Mouse (Mus musculus) fat pad, adult 2 months (tissue): Measurements from ENCODE around the gene Baiap2.

Experiments
- DNase-seq: peaks from one replicate; pipeline ENCODE4 v3.0.0-alpha.2; 2011; ENCODE audit warnings: low read depth, low spot score; ENCODE audit errors: extremely low read depth

The Baiap2 gene

DNA sequence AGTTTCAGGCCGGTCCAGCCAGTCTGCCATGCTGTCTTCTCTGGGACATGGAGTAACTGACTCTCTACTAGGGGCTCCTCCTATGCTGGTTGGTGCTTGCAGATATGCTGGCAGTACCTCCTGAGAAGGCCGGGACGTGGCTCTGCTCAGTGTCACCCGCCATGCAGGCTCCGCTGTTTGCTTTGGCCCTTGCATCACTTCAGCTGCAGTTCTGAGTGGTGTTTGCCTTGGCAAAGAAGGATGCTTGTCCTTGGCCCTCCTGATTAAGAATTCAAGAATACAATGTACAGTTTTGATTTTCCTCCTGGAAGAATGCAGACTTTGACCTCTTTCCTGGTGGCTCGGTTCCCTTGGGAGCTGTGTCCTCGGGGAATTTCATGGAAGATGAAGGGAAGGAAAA, 2.8 kb downstream of the Baiap2 start:
- peak; percentile 88 for DNase-seq

DNA sequence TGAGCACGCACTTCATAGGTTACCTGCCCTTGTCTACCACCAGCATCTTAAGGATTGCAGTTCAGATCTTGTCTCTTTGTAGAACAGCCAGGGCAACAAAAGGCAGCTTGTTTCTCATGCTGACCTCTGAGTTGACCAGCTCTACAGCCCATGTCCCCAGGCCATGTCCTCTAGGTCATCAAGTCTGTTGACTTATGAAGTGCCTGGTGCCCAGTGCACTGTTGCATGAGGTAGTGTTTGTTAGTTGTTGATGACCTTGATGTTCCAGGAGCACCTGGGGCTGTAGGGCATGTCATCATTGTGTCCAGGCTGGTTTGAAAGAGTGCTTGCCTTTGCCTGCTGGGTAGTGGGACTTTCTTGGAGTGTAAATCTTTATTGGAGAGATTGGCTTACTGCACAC, 4.9 kb downstream of the Baiap2 start:
- no peak for DNase-seq

DNA sequence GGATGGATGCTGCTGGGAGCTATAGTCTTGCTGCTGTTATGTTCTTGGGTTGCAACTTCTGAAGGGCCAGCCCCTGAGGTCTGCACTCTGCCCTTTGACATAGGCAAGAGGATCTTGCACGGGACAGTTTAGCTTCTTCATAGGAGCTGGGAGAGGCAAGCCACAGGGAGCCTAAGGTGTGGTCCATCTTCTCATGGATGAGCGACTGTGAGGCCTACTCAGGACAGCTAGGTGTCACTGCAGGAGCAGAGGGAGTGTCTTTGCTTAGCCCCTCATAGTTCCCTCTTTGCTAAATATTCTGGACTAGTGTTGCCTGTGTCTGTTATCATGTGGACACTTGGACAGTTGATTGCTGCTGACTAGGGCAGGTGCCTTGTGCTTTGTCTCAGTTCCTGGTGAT, 5.3 kb downstream of the Baiap2 start:
- no peak for DNase-seq

DNA sequence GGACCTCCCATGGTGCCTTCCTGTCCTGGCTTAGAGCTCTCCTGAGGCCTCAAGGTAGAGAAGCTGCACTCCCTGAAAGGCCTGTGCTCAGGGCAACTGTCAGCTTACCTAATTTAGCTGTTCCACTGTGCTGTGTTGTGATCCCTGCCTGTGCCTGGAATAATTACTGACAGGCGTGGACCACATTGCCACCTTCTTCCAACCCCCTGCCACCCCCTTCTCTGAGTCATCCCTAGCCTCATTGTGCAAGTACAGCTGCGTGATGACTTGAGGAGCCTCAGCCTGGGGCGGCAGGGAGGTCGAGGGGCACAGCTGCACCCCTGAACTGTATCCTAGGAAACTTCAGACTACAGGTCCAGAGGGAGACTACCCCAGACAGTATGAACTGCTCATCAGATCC, 5.7 kb downstream of the Baiap2 start:
- no peak for DNase-seq

DNA sequence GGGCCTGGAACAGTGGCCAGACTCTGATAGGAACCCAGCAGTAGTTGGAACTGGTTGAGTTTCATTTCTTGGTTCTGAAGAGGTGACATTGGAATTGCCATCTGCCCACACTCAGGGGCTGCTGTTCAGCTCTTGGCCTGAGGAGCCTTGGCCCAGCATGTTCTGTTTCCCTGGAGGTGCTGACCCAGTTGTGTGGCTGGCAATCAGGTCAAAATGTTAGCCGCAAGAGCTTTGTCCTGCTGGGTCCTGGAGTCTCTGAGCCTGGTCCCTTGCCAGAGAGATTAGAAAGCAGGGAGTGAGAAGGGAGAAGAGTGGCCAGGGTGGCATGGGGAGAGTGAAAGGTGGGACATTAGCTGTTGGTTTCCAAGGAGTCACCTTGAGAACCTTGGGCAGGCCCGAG, 6.2 kb downstream of the Baiap2 start:
- DNase-seq, result no peak

DNA sequence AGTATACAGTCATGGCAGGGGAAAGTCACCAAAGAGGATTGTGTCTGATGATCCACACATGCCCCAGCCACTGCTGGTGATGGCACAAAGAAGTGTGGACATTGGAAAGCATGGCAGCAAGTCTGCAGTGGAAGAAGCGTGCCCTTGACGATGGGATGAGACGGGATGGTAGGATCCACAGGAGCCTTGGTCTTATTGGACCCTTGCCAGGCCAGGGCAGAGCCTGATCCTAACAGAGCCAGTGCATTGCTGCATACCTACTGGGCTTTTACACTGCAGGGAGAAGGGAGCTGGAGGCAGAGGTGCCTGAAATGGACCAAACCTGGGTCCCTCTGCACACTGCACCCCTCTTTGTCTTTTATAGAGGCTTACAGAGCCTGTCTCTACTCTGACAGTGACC, 8.0 kb downstream of the Baiap2 start:
- DNase-seq, result no peak

DNA sequence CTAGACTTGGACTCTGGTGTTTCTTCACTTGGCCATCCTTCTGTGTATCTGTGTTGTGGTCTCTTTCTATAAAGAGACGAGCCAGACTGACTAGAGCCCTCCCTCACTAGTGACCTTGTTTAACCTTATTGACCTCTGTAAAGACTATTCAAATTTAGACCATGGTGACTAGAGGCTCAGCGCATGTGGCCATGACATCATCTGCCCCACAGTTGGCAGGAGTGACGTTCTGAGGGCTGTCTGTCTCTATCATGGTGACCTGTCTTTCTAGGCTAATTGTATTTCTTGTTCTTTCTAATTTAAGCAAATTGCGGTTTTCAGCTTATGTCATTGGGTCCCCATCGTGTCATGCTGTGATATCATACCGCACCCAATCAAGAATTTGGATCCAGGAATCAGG, 8.8 kb downstream of the Baiap2 start:
- DNase-seq, result no peak

DNA sequence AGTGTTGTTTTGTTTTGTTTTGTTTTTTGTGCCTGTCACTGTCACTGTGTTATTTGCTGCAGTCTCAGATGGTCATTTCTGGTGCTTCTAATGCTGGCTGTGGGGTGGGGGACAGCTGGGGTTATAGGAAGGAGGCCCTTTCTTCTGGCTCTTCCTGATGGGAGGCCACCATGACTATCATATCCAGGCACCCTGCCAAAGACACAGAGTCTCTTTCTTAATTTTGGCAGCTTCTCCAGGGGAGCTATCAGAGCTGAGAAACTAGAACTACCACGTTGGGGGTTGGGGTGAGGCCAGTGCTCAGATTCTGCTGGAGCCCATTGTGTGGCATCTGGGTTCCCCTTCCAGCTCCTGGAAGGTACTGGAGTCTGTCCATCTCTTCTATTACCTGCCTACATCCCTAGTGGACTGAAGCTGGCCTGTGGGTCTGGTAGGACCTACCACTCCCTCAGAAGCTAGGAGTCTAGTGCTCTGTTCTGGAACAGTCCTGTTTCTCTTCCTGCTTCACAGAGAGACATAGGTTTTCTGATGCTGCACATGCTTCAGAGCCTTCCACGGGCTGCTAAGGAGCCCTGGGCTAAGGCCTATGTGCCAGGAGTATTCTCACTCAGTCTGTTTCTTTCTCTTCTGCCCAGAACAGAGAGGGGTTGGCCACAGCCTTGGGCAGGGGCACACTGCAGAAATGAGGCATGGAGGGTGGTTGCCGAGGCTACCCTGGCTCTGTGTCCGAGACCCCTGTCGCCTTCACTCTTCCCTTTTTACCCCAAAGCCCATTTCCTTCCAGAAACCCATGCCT, 10.1 kb downstream of the Baiap2 start:
- DNase-seq, result no peak

DNA sequence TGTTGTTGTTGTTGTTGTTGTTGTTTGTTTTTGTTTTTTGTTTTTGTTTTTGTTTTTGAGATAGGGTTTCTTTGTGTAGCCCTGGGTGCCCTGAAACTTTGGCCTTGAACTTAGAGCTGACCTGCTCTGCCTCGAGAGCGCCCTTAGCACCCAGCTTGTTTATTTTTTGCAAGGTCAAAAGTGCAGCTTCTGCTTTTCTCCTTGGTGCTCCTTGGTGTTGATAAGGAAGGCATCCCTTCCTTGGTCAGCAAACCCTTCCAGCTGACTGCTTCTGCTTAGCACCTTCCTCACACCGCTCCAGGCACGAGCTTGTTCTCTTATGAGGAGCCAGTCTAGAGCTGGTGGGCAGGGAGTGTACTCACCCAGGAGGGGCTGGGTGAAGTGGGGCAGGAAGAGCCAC, 11.7 kb downstream of the Baiap2 start:
- DNase-seq, result no peak

DNA sequence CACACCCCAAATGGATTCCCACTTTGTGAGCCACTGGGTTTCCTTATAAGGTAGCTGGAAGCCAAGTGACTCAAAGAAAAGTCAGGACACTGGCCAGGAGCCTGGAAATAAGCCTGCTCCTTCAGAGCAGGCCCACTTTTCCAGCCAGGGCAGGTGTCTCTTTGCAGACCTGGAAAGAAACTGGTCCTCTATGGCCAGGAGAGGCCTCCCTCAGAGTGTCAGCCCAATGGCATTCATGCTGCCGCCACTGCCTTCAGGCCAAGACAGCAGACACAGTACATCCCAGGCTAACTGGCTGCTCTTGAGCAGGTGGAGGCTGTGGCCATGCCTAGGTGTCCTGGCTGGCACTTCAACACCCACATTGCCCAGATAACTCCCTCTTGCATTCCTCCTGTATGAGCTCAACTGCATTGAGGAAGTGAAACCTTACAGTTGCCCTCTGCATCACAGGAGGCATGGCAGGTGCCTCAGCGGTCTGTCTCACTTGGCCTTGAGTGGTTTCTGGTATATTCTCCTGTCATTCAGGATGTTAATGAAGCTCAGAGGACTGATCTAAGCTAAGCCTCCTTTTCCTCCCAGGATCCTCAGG, 12.3 kb downstream of the Baiap2 start:
- no peak for DNase-seq

DNA sequence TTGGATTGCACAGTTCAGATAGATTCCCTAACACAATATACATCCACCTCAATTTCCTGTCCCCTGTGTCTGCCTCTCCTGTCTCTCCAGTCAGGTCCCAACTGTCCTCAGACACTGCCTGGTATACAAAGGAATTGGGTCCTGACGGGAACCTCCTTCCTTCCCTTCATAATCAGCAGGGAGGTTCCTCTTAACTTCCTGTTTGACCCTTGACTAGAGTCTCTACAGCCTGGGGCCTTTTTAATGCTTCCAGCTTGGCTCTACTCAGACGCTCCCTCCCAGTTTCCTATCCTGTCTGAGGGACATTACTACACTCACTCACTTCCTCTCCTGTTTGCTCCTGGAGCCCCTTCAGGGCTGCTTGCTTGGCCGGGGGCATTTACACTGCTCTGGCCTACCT, 12.9 kb downstream of the Baiap2 start:
- DNase-seq, result no peak

DNA sequence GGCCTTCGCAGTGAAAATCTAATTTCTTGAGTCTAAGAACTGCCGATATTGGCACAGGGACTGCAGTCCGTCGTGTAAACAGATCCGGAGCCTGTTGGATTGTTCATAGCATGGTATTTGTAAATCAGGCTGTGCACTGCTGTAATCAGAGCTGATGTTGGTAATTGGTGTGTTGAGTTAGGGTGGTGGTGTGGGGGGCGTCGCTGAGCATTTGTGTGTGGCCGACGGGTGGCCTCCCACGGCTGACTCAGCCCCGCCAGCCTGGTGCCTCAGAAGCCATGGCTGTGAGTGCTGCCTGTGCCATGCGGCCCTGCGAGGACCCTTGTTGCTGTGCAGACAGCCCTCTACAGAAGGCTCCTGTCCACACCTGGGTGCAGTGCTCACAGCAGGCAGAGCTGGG, 14.0 kb downstream of the Baiap2 start:
- DNase-seq, result no peak

DNA sequence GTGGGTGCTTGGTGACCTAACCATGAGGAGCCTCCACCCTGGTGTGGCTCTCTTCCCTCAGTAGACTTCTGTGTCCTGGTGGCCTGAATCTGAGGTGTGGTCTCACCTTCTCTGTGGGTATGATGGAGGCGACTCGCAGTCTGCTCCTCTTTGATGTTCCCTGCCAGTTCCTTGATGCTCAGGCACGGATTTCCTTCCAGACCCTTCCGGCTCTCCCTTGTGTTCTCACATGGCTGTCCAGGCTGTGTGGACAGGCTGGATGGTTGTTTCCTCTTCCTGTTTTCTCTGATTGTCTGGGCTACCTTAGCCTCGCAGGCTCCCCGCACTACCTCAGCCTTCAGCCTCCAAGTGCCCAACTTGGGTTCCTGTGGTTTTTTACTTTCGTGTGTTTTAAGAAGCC, 16.3 kb downstream of the Baiap2 start:
- no peak for DNase-seq

DNA sequence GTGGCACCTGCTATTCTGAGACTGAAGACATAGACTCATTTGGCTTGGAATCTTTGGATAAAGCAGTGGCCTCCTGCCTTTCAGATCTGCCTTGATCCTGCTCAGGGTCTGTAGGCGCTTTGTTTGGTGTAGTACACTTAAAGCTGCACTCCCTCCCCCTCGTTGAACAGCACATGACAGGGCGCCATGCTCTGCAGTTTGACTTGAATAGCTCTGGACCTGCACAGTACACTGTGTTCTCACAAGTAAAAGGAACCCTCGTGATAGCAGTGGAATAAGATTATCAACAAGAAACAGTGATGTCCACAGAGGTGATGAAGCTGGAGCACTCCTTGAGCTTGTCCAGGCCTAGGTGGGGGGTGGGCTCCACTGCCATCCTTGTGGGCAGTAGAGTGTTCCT, 17.2 kb downstream of the Baiap2 start:
- no peak for DNase-seq

DNA sequence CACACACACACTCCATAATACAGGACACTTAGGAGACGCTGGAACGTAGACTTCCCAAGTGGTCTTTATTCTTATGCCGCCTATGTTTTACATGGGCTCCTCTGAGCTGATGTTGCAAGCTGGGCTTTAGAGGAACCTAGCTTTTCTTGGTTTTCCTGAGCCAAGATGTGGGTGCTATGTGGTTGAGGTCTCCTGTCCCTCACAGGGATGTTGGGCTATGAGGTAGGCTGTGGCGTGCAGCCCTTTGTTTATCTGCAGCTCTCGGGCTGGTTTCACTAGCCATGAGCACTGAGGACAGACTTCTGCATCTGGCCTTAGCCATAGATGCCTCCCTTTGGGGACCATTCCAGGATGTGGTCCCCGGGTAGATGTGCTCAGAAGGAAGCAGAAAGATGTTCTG, 18.1 kb downstream of the Baiap2 start:
- DNase-seq, result no peak

DNA sequence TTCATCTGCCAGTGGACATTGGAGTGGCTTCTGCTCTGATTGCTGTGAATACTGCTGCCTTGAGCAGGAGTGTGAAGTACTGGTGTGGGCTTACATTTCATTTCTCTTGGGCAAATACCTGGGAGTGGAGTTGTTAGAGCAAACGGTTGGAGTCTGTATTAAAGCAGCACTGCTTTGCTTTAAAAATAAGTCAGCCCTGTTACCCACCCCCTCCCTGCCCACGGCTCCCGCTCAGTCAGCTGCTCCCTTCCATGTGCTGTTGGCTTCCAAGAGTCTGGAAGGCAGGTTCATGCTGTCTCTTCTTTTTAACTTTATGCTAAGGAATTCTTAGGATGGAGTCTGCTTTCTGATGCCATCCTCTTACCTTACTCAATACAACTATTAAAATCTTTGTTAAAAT, 18.9 kb downstream of the Baiap2 start:
- DNase-seq, result no peak

DNA sequence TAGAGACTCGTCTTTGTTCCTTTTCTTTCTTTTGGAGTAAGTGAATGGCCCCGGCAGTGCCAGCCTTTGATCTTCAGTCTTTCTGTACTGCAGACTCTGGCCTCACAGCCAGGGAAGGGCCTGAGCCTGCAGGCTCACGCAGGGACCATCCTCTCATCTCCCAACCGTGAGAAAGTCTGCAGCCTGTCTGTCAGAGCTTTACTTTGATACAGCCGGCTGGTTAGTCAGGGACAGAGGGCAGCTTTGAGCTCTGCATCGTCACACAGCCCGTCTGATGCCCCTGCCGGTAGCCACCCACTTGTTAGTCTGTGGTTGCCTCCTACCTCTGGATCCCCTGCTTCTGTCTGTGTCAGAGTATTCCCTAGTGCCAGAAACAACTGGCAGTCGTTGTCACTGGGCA, 22.5 kb downstream of the Baiap2 start:
- no peak for DNase-seq

DNA sequence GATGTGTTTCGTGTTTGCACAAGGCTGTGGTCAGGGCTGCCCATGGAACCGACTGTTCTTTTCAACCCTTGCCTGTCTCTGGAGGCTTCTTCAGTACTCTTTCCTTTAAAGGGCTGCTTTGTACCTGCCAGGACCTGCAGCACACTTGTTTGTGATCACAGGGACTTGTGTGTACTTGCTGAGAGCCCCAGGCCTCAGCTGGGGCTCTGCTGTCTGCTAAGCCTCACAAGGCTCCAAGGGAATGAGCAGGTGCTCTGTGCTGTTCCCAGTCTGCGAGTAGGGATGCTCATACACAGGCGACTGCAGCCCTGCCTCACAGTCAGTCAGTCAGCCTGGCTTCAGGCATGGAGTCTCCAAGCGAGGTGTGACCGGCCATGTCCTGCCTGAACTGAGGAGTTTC, 23.7 kb downstream of the Baiap2 start:
- no peak for DNase-seq

DNA sequence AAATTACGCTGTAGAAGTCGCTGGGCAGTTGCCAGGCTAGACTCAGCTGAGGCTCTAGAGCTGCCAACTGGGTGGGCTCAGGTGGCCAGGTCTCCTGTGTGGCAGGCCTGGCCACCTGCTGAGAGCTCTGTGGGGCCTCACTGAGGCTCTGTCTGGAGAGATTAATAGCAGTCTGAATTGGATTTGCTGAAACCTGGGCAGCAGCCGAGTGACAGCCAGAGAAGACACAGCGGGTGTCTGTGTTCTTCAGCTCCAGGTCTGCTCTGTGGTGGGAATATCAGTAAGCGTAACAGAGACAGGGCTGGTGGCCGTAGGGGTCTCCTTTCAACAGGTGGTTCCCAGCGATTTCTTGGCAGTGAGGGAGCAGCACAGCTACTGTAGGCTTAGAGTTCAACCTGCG, 24.8 kb downstream of the Baiap2 start:
- no peak for DNase-seq

DNA sequence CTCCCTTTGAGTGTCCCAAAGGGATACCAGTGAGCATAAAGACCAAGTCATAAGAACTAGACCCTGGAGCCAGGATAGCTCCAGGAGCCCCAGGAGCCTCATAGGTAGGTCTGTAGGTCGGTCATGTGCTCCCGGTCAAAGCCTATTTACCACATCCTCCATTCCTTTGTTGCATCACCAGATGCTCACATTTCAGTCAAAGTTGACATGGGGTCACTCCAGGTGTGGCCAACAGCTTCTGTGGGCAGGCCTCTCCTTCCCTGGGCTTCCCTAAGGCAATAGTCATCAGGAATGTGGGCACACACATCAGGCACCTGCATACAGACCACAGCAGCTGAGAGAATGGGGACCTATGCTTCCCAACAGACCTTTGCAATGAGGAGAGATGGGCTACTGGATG, 25.3 kb downstream of the Baiap2 start:
- no peak for DNase-seq

DNA sequence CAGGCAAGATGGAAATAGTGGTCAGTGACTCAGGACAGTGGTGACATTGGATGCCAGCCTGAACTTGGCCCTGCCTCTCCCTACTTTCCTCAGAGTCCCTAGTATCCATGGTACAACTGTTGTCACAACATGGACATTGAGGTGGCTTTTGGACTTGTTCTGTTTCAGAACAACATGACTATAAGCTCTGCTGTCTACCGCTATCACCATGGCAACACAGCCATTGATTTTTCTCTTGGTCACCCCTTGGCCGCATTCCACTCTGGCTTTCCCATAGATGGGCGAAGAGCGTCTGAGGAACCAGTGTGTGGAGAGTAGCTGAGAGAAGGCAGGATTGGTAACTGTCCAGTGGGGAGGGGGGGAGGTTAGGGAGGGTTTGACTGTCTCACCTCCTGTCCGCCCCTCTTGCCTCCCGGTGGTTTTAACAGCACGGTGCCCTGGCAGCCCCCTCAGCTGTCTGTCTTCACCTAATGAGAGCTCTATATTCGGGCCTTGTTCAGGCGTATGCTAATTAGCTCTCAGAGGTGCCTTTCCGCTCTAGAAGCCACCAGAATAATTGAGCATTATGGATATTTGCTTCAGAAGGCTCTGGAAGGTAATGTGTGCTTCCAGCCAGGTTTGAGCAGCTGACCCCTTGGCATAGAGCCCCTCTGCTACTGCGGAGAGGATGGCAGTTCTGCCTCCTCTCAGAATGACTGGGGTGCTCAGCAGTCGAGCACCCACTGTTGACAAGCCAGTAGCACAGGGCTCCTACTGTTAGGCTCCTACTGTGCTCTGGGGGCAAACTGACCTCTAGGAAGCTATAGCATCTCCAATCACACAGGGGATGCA, 27.7 kb downstream of the Baiap2 start:
- no peak for DNase-seq

DNA sequence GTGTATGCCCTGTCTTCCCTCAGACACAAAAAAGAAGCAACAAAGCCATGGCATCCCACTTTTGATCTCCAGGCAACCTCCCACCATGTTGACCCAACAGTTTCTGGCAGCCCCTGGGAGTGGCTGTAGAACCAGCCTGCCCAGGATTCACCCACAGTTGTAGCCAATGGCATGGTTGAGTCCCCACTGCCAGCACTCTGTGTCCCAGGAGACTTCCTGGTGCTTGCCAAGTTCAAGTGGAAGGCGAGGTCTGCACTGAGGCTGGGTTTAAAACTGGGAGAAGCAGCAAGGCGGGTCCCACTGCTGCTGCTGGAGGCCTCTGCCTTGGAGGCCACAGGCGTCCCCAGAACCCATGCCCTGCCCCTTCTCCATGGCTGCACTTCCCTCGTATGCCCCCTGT, 31.2 kb downstream of the Baiap2 start:
- no peak for DNase-seq
